Mouse (Mus musculus) lung, embryonic 14.5 days (tissue): ENCODE measurements around the gene Kyat1. TPM values are rescaled to one million over a fixed set of nuclear protein-coding genes. Genes with fewer than 3 reads are reported as not detected.

ENCODE experiments used
- ATAC-seq: fragments of 200-750 bp; cut with Nextera tagmentation; 2 replicates; pipeline ENCODE4 v1.8.0; 2017; ENCODE audit warnings: mild to moderate bottlenecking, moderate TSS enrichment, moderate library complexity; ENCODE audit not compliant: insufficient read depth
- DNase-seq: peaks from one replicate; pipeline ENCODE4 v3.0.0-alpha.2; 2015
- H3K27ac ChIP-seq: fragments of 300-500 bp; sonication (generic); 2 replicates; pipeline ENCODE4 v1.5.1; 2014; ENCODE audit warnings: low read depth, mild to moderate bottlenecking, moderate library complexity
- H3K27me3 ChIP-seq: fragments of 300-500 bp; sonication (generic); 2 replicates; pipeline ENCODE4 v1.6.1; 2014; ENCODE audit warnings: low read length, control low read depth; ENCODE audit not compliant: insufficient read depth
- H3K36me3 ChIP-seq: fragments of 300-500 bp; sonication (generic); 2 replicates; pipeline ENCODE4 v1.6.1; 2014; ENCODE audit warnings: control low read depth; ENCODE audit not compliant: insufficient read depth
- H3K4me1 ChIP-seq: fragments of 300-500 bp; sonication (generic); 2 replicates; pipeline ENCODE4 v1.6.1; 2014; ENCODE audit warnings: antibody characterized with exemption, control low read depth; ENCODE audit not compliant: insufficient read depth
- H3K4me2 ChIP-seq: fragments of 300-500 bp; sonication (generic); 2 replicates; pipeline ENCODE4 v1.6.1; 2014; ENCODE audit warnings: mild to moderate bottlenecking
- H3K4me3 ChIP-seq: fragments of 300-500 bp; sonication (generic); 2 replicates; pipeline ENCODE4 v1.5.1; 2014; ENCODE audit warnings: low read depth, low read length
- H3K9ac ChIP-seq: fragments of 300-500 bp; sonication (generic); 2 replicates; pipeline ENCODE4 v1.6.1; 2014
- H3K9me3 ChIP-seq: fragments of 300-500 bp; sonication (generic); 2 replicates; pipeline ENCODE4 v1.6.1; 2016; ENCODE audit warnings: low read depth, low read length, control low read depth
- CTCF ChIP-seq: IDR thresholded peaks from 2 replicates; pipeline ENCODE4 v1.5.1; 2016; ENCODE audit warnings: antibody characterized with exemption, low read depth
- WGBS: fragments of 180-500 bp; shearing (Covaris S2); extraction: QIAGEN DNeasy Blood & Tissue Kit; methylation state at CpG from one replicate; pipeline ENCODE4 v1.1.7; 2014; 5-methylcytosine and 5-hydroxymethylcytosine counted together
- polyA plus RNA-seq: library from polyadenylated mRNA; unstranded; fragments of >200 nt; fragmentation: Nextera tagmentation; extraction: Ambion mirVana; gene quantifications from 2 replicates; pipeline ENCODE4 v1.2.1, GENCODE M21; 2014

Kyat1 gene
- polyA plus RNA-seq, 1 experiment from 2014 or later = 7.6 TPM

DNA sequence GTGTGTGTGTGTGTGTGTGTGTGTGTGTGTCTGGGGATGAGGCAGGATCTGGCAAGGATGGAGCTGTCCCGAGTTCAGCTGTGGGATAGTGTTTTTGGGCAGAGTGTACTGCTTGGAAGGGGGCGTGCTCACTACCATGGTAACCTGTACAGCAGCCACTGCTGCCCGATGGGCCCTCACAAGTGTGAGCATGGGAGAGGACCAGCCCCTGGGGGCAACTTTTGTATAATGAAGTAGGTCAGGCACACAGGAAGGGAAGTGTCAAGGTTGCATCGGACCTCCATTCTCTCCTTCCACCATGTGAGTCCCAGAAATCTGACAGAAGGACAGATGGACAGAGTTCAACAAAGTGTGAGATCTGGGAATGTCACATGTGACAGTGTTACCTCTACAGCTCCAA lies 42.0 kb upstream of the Kyat1 start:
- Histone ChIP-seq H3K27ac (no peak overlapping the region), H3K4me3 (no peak overlapping the region), H3K9me3 (no peaks in the 10 kb centered on the region), H3K4me1 (no peaks in the 10 kb centered on the region), H3K27me3 (no peaks in the 10 kb centered on the region), H3K4me2 (no peak overlapping the region), H3K36me3 (peaks cover 77% of the 10 kb centered on the region), H3K9ac (no peak overlapping the region)
- DNase-seq (no peak), ATAC-seq (no peak)
- no peak for TF ChIP-seq CTCF
- 62% methylated on average over 4 of the region's 4 CpGs for WGBS

DNA sequence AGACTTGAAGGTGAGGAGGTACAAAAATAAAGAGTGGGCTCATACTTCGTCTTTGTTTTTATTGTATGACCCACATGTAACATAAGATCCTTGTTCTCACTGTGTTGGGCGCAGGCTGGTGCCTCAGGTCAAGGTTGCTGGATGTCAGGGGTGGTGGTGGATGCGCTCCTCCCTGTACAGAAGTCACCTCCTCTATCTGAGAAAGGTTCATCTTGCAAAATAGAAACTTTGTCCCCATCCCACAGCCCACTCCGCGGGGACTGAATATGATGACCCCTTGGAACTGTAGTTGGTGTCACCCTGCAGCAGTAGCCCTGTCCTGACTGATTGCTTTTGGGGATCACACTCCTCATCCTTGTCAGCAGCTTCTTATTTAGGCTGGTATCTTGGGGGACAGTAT lies 41.4 kb upstream of the Kyat1 start:
- Histone ChIP-seq H3K4me3 (no peak overlapping the region), H3K9me3 (no peaks in the 10 kb centered on the region), H3K27ac (no peak overlapping the region), H3K4me2 (no peak overlapping the region), H3K27me3 (no peaks in the 10 kb centered on the region), H3K9ac (no peak overlapping the region), H3K36me3 (peaks cover 78% of the 10 kb centered on the region), H3K4me1 (no peaks in the 10 kb centered on the region)
- TF ChIP-seq CTCF = no peak
- ATAC-seq = no peak
- 87% methylated on average over 5 of the region's 5 CpGs for WGBS
- DNase-seq = no peak

- no peak for TF ChIP-seq CTCF
- H3K27ac ChIP-seq = peak overlapping the region; percentile 60
- no peak overlapping the region for H3K4me3 ChIP-seq
- WGBS = 56% methylated on average over 7 of the region's 7 CpGs
- ATAC-seq (no peak), DNase-seq (no peak)
- H3K4me1 ChIP-seq = no peaks in the 10 kb centered on the region; the same call in 1 of the 2 replicates
- no peak overlapping the region for H3K4me2 ChIP-seq
- no peak overlapping the region for H3K9ac ChIP-seq
- peaks cover 79% of the 10 kb centered on the region for H3K36me3 ChIP-seq
- no peaks in the 10 kb centered on the region for H3K27me3 ChIP-seq
- H3K9me3 ChIP-seq = no peaks in the 10 kb centered on the region
These were observed 39.0 kb upstream of the Kyat1 start for GRCm38 (mm10) chr2:30244595-30245178.

DNA sequence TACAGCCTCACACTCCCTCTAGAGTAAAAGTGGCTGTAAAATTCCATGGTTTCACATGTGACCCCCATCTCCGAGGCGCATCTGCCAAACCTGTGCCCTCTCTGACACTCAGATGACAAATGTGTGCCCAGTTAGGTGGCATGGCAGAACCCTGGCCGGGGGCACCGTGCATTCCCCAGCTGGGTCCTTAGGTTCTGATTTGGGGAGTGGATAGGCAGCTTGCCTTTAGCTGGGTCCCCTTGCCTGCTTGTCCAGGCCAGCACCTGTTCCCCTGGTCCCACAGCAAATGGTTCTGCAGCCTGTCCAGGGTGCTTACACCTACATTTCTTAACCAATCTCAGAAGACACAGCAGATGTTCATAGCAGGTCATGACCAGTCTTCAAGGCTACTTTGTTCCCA lies 37.7 kb upstream of the Kyat1 start:
- Histone ChIP-seq H3K27ac (no peak overlapping the region; the same call in 1 of the 2 replicates), H3K9me3 (no peaks in the 10 kb centered on the region), H3K4me2 (no peak overlapping the region), H3K4me1 (peaks cover 11% of the 10 kb centered on the region), H3K27me3 (no peaks in the 10 kb centered on the region), H3K9ac (no peak overlapping the region), H3K36me3 (peaks cover 67% of the 10 kb centered on the region), H3K4me3 (no peak overlapping the region)
- 87% methylated on average over 4 of the region's 4 CpGs for WGBS
- no peak for TF ChIP-seq CTCF
- DNase-seq (no peak), ATAC-seq (no peak)

- H3K27ac ChIP-seq = 0 out of 2 replicates have a peak overlapping the region, but pooled peaks have one; percentile 15
- peak; percentile 70 for DNase-seq
- peak; percentile 18; the same call in 1 of the 2 replicates for ATAC-seq
- H3K4me3 ChIP-seq = no peak overlapping the region
- no peak overlapping the region for H3K9ac ChIP-seq
- no peak overlapping the region for H3K4me2 ChIP-seq
- H3K36me3 ChIP-seq = peaks cover 59% of the 10 kb centered on the region
- no peak for TF ChIP-seq CTCF
- no peaks in the 10 kb centered on the region for H3K27me3 ChIP-seq
- H3K4me1 ChIP-seq = peaks cover 11% of the 10 kb centered on the region
- no peaks in the 10 kb centered on the region for H3K9me3 ChIP-seq
- 46% methylated on average over 4 of the region's 4 CpGs for WGBS
These were observed 36.9 kb upstream of the Kyat1 start for GRCm38 (mm10) chr2:30242509-30242908.

GRCm38 (mm10) chr2:30240267-30240666 lies 34.6 kb upstream of the Kyat1 start, which contains the start of gene Gm28035:
Gene Gm28035, plus strand, starts transcription at chr2:30240567.
- DNase-seq = no peak
- ATAC-seq = no peak
- H3K27ac ChIP-seq = peak within 1 kb of the TSS; percentile 32; the same call in 1 of the 2 replicates
- H3K36me3 ChIP-seq = peaks cover 46% of the 10 kb centered on the region
- no peak for TF ChIP-seq CTCF
- 77% methylated on average over 2 of the region's 2 CpGs for WGBS
- peak within 1 kb of the TSS; percentile 88 for H3K4me2 ChIP-seq
- H3K9ac ChIP-seq = peak within 1 kb of the TSS; percentile 72; the same call in 1 of the 2 replicates
- no peaks in the 10 kb centered on the region for H3K27me3 ChIP-seq
- no peaks in the 10 kb centered on the region for H3K9me3 ChIP-seq
- H3K4me1 ChIP-seq = peaks cover 14% of the 10 kb centered on the region
- peak within 1 kb of the TSS; percentile 90; the same call in 1 of the 2 replicates for H3K4me3 ChIP-seq

- TF ChIP-seq CTCF = no peak
- no peak for ATAC-seq
- H3K9ac ChIP-seq = peak overlapping the region; percentile 72; the same call in 1 of the 2 replicates
- DNase-seq = peak; percentile 56
- no peaks in the 10 kb centered on the region for H3K9me3 ChIP-seq
- H3K4me3 ChIP-seq = no peak overlapping the region; the same call in 1 of the 2 replicates
- H3K27ac ChIP-seq = no peak overlapping the region; the same call in 1 of the 2 replicates
- H3K4me2 ChIP-seq = peak overlapping the region; percentile 88; the same call in 1 of the 2 replicates
- H3K36me3 ChIP-seq = peaks cover 44% of the 10 kb centered on the region
- H3K27me3 ChIP-seq = no peaks in the 10 kb centered on the region
- WGBS = 64% methylated on average over 4 of the region's 4 CpGs
- peaks cover 14% of the 10 kb centered on the region for H3K4me1 ChIP-seq
These were observed 34.1 kb upstream of the Kyat1 start for GRCm38 (mm10) chr2:30239777-30240176.
